Mouse (Mus musculus): ENCODE measurements around the gene Upk3bl. TPM values are rescaled to one million over a fixed set of nuclear protein-coding genes. Genes with fewer than 3 reads are reported as not detected.
A peak's percentile ranks its signal among the peaks of the same experiment; 100 is the strongest.
"Not testable (repeated sequence)": the region's sequence is repeated elsewhere in the genome, so short reads cannot be mapped to it uniquely, and the experiment has no call there.

Gene Upk3bl
- polyA plus RNA-seq, 1 experiment from 2014 or later = 2.6 TPM

GRCm38 (mm10) chr5:136034868-136035267 lies 19.4 kb upstream of the Upk3bl start:
- Histone ChIP-seq H3K4me1 (peaks cover 16% of the 10 kb centered on the region), H3K36me3 (peaks cover 33% of the 10 kb centered on the region), H3K9me3 (no peaks in the 10 kb centered on the region), H3K27ac (no peak overlapping the region), H3K27me3 (ENCODE audit: insufficient read depth, poor library complexity, severe bottlenecking) (no peaks in the 10 kb centered on the region), H3K4me3 (no peak overlapping the region)
- WGBS = 79% methylated on average over 4 of the region's 4 CpGs
- DNase-seq (ENCODE audit: low spot score) = no peak

GRCm38 (mm10) chr5:136035285-136035684 lies 19.0 kb upstream of the Upk3bl start:
- Histone ChIP-seq H3K9me3 (no peaks in the 10 kb centered on the region), H3K36me3 (peaks cover 28% of the 10 kb centered on the region), H3K27me3 (ENCODE audit: insufficient read depth, poor library complexity, severe bottlenecking) (no peaks in the 10 kb centered on the region), H3K4me1 (peaks cover 19% of the 10 kb centered on the region), H3K27ac (no peak overlapping the region), H3K4me3 (no peak overlapping the region)
- no peak for DNase-seq (ENCODE audit: low spot score)
- 74% methylated on average over 1 of the region's 1 CpGs for WGBS

GRCm38 (mm10) chr5:136036667-136037066 lies 17.6 kb upstream of the Upk3bl start:
- no peak overlapping the region for H3K27ac ChIP-seq
- peaks cover 19% of the 10 kb centered on the region for H3K4me1 ChIP-seq
- no peak overlapping the region for H3K4me3 ChIP-seq
- peaks cover 15% of the 10 kb centered on the region for H3K36me3 ChIP-seq
- no peak for DNase-seq (ENCODE audit: low spot score)
- WGBS = 89% methylated on average over 1 of the region's 1 CpGs
- no peaks in the 10 kb centered on the region for H3K9me3 ChIP-seq
- no peaks in the 10 kb centered on the region for H3K27me3 ChIP-seq (ENCODE audit: insufficient read depth, poor library complexity, severe bottlenecking)

- peaks cover 19% of the 10 kb centered on the region for H3K4me1 ChIP-seq
- H3K4me3 ChIP-seq = peak within 1 kb of the TSS; percentile 36
- peak within 1 kb of the TSS; percentile 73 for H3K27ac ChIP-seq
- no peaks in the 10 kb centered on the region for H3K36me3 ChIP-seq
- WGBS = 44% methylated on average over 17 of the region's 17 CpGs
- H3K9me3 ChIP-seq = no peaks in the 10 kb centered on the region
- 0 out of 2 replicates have a peak, but pooled peaks cover 3% of the 10 kb centered on the region for H3K27me3 ChIP-seq (ENCODE audit: insufficient read depth, poor library complexity, severe bottlenecking)
- DNase-seq (ENCODE audit: low spot score) = peak; percentile 90
Observed at GRCm38 (mm10) chr5:136038258-136039214, 15.8 kb upstream of the Upk3bl start, which contains the start of gene Upk3b. Gene Upk3b (plus strand): TSS chr5:136038496.

GRCm38 (mm10) chr5:136040210-136040609 lies 14.1 kb upstream of the Upk3bl start:
- H3K4me1 ChIP-seq = peaks cover 21% of the 10 kb centered on the region
- H3K27ac ChIP-seq = 0 out of 2 replicates have a peak overlapping the region, but pooled peaks have one; percentile 2
- 0 out of 2 replicates have a peak, but pooled peaks cover 14% of the 10 kb centered on the region for H3K27me3 ChIP-seq (ENCODE audit: insufficient read depth, poor library complexity, severe bottlenecking)
- 45% methylated on average over 5 of the region's 5 CpGs for WGBS
- 0 out of 2 replicates have a peak, but pooled peaks cover 3% of the 10 kb centered on the region for H3K36me3 ChIP-seq
- no peaks in the 10 kb centered on the region for H3K9me3 ChIP-seq
- DNase-seq (ENCODE audit: low spot score) = no peak
- H3K4me3 ChIP-seq = peak overlapping the region; percentile 36

- DNase-seq (ENCODE audit: low spot score) = no peak
- Histone ChIP-seq H3K36me3 (0 out of 2 replicates have a peak, but pooled peaks cover 3% of the 10 kb centered on the region), H3K4me1 (peaks cover 21% of the 10 kb centered on the region), H3K27me3 (ENCODE audit: insufficient read depth, poor library complexity, severe bottlenecking) (0 out of 2 replicates have a peak, but pooled peaks cover 14% of the 10 kb centered on the region), H3K27ac (no peak overlapping the region), H3K4me3 (no peak overlapping the region), H3K9me3 (no peaks in the 10 kb centered on the region)
- WGBS = 44% methylated on average over 2 of the region's 2 CpGs
Observed at GRCm38 (mm10) chr5:136041260-136041659, 13.0 kb upstream of the Upk3bl start.

GRCm38 (mm10) chr5:136041666-136042065 lies 12.6 kb upstream of the Upk3bl start:
- Histone ChIP-seq H3K27ac (no peak overlapping the region), H3K27me3 (ENCODE audit: insufficient read depth, poor library complexity, severe bottlenecking) (0 out of 2 replicates have a peak, but pooled peaks cover 14% of the 10 kb centered on the region), H3K4me3 (no peak overlapping the region), H3K9me3 (no peaks in the 10 kb centered on the region), H3K36me3 (0 out of 2 replicates have a peak, but pooled peaks cover 3% of the 10 kb centered on the region), H3K4me1 (peaks cover 21% of the 10 kb centered on the region)
- DNase-seq (ENCODE audit: low spot score) = no peak
- 89% methylated on average over 8 of the region's 8 CpGs for WGBS

GRCm38 (mm10) chr5:136044865-136045264 lies 9.4 kb upstream of the Upk3bl start:
- WGBS = 70% methylated on average over 13 of the region's 13 CpGs
- 0 out of 2 replicates have a peak, but pooled peaks cover 14% of the 10 kb centered on the region for H3K27me3 ChIP-seq (ENCODE audit: insufficient read depth, poor library complexity, severe bottlenecking)
- H3K4me3 ChIP-seq = no peak overlapping the region
- H3K36me3 ChIP-seq = 0 out of 2 replicates have a peak, but pooled peaks cover 3% of the 10 kb centered on the region
- no peak overlapping the region for H3K27ac ChIP-seq
- H3K9me3 ChIP-seq = no peaks in the 10 kb centered on the region
- no peak for DNase-seq (ENCODE audit: low spot score)
- peaks cover 6% of the 10 kb centered on the region for H3K4me1 ChIP-seq

GRCm38 (mm10) chr5:136045408-136045807 lies 8.9 kb upstream of the Upk3bl start:
- DNase-seq (ENCODE audit: low spot score) = no peak

GRCm38 (mm10) chr5:136045987-136046386 lies 8.3 kb upstream of the Upk3bl start:
- H3K27me3 ChIP-seq (ENCODE audit: insufficient read depth, poor library complexity, severe bottlenecking) = 0 out of 2 replicates have a peak, but pooled peaks cover 14% of the 10 kb centered on the region
- H3K4me3 ChIP-seq = no peak overlapping the region
- no peaks in the 10 kb centered on the region for H3K9me3 ChIP-seq
- peaks cover 3% of the 10 kb centered on the region; the same call in 1 of the 2 replicates for H3K4me1 ChIP-seq
- 0 out of 2 replicates have a peak overlapping the region, but pooled peaks have one; percentile 22 for H3K27ac ChIP-seq
- WGBS = 5% methylated on average over 10 of the region's 10 CpGs
- peak; percentile 87 for DNase-seq (ENCODE audit: low spot score)
- H3K36me3 ChIP-seq = 0 out of 2 replicates have a peak, but pooled peaks cover 3% of the 10 kb centered on the region

More at GRCm38 (mm10) chr5:136045408-136045807, 8.9 kb upstream of the Upk3bl start:
- Histone ChIP-seq H3K4me1 (0 out of 2 replicates have a peak, but pooled peaks cover 3% of the 10 kb centered on the region), H3K27me3 (ENCODE audit: insufficient read depth, poor library complexity, severe bottlenecking) (0 out of 2 replicates have a peak, but pooled peaks cover 14% of the 10 kb centered on the region), H3K36me3 (0 out of 2 replicates have a peak, but pooled peaks cover 3% of the 10 kb centered on the region), H3K4me3 (no peak overlapping the region), H3K27ac (no peak overlapping the region), H3K9me3 (no peaks in the 10 kb centered on the region)
- 37% methylated on average over 9 of the region's 9 CpGs for WGBS

GRCm38 (mm10) chr5:136048541-136048940 lies 5.8 kb upstream of the Upk3bl start:
- not testable (repeated sequence) for H3K27ac ChIP-seq
- H3K27me3 ChIP-seq (ENCODE audit: insufficient read depth, poor library complexity, severe bottlenecking) = 0 out of 2 replicates have a peak, but pooled peaks cover 11% of the 10 kb centered on the region

GRCm38 (mm10) chr5:136049926-136050325 lies 4.4 kb upstream of the Upk3bl start:
- no peaks in the 10 kb centered on the region for H3K36me3 ChIP-seq
- H3K4me3 ChIP-seq = no peak overlapping the region
- H3K4me1 ChIP-seq = peaks cover 15% of the 10 kb centered on the region
- H3K27ac ChIP-seq = no peak overlapping the region; the same call in 1 of the 2 replicates
- 71% methylated on average over 6 of the region's 6 CpGs for WGBS
- no peak for DNase-seq (ENCODE audit: low spot score)
- H3K9me3 ChIP-seq = no peaks in the 10 kb centered on the region
- 0 out of 2 replicates have a peak, but pooled peaks cover under 1% of the 10 kb centered on the region for H3K27me3 ChIP-seq (ENCODE audit: insufficient read depth, poor library complexity, severe bottlenecking)

More at GRCm38 (mm10) chr5:136048541-136048940, 5.8 kb upstream of the Upk3bl start:
- H3K4me3 ChIP-seq; H3K9me3 ChIP-seq; DNase-seq (ENCODE audit: low spot score); H3K36me3 ChIP-seq: not testable (repeated sequence)
- H3K4me1 ChIP-seq = peaks cover 17% of the 10 kb centered on the region
